Mouse (Mus musculus) liver, postnatal 0 days (tissue): Measurements from ENCODE around the gene Nup107.

Source experiments
- CTCF ChIP-seq: sonication (generic); IDR thresholded peaks from 2 replicates; pipeline ENCODE4 v1.5.1; 2016; ENCODE audit warnings: antibody characterized with exemption, low read depth
- EP300 ChIP-seq: IDR thresholded peaks from 2 replicates; pipeline ENCODE4 v1.6.1; 2016; ENCODE audit warnings: antibody characterized with exemption, low read depth, mild to moderate bottlenecking

DNA sequence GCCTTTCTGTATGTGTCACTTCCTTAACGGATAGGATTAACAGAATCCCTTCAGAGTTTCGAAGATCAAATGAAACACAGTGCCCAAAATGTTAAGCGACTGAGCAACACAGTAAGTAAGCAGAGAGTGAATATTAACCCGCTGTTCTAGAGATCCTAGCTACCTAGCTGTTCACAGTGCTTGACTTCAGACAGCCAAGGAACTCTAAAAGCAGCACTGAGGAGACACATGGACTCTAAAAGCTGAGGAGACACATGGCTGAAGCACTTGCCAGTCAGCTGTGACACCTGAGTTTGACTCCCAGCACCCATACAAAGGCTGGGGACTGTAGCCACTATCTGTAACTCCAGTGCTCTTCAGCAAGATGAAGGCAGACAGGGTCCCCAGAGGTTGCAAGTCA, 36.5 kb upstream of the Nup107 start:
- no peak for TF ChIP-seq EP300
- TF ChIP-seq CTCF: no peak
